Mouse (Mus musculus) C2C12 (cell line): ENCODE data around the gene Gch1. TPM values are rescaled to one million over a fixed set of nuclear protein-coding genes. Genes with fewer than 3 reads are reported as not detected.

ENCODE experiments used
- H3K27me3 ChIP-seq: one replicate; pipeline ENCODE4 v1.6.1; 2011; ENCODE audit not compliant: control insufficient read depth, insufficient read depth, insufficient read length
- H3K36me3 ChIP-seq: one replicate; pipeline ENCODE4 v1.6.1; 2011; ENCODE audit not compliant: control insufficient read depth, insufficient read depth
- H3K4me3 ChIP-seq: one replicate; pipeline ENCODE4 v1.5.1; 2011; ENCODE audit warnings: mild to moderate bottlenecking, control low read depth; ENCODE audit not compliant: poor library complexity, insufficient read depth, severe bottlenecking
- H3K79me2 ChIP-seq: one replicate; pipeline ENCODE4 v1.6.1; 2011; ENCODE audit not compliant: control insufficient read depth, insufficient read depth
- H3K79me3 ChIP-seq: one replicate; pipeline ENCODE4 v1.6.1; 2011; ENCODE audit warnings: low read depth, control low read depth
- H3ac ChIP-seq: one replicate; pipeline ENCODE3; 2011; ENCODE audit warnings: low read depth; ENCODE audit not compliant: control insufficient read depth, insufficient read length
- CEBPB ChIP-seq: IDR thresholded peaks from one replicate; pipeline ENCODE4 v1.6.1; 2011; ENCODE audit warnings: low read depth, mild to moderate bottlenecking, control low read depth, moderate library complexity
- CTCF ChIP-seq: IDR thresholded peaks from one replicate; pipeline ENCODE4 v1.5.1; 2011; ENCODE audit not compliant: control insufficient read depth, insufficient read depth, insufficient read length
- FOSL1 ChIP-seq: IDR thresholded peaks from one replicate; pipeline ENCODE4 v1.8.0; 2011; ENCODE audit warnings: mild to moderate bottlenecking, low read length; ENCODE audit not compliant: poor library complexity, insufficient read depth, severe bottlenecking
- MAX ChIP-seq: IDR thresholded peaks from one replicate; pipeline ENCODE4 v1.6.1; 2011; ENCODE audit warnings: mild to moderate bottlenecking, control low read depth
- MYOD1 ChIP-seq: IDR thresholded peaks from one replicate; pipeline ENCODE4 v1.6.1; 2011; ENCODE audit warnings: low read depth; ENCODE audit not compliant: control insufficient read depth, insufficient read length
- MYOG ChIP-seq: IDR thresholded peaks from one replicate; pipeline ENCODE4 v1.6.1; 2011; ENCODE audit not compliant: control insufficient read depth, insufficient read length; ENCODE audit errors: extremely low read depth
- USF1 ChIP-seq: IDR thresholded peaks from one replicate; pipeline ENCODE4 v1.6.1; 2011; ENCODE audit warnings: low read depth, mild to moderate bottlenecking, control low read depth, moderate library complexity
- polyA plus RNA-seq: library from polyadenylated mRNA; unstranded; fragments of >200 nt; fragmentation: generic; extraction: Trizol; gene quantifications from one replicate; pipeline ENCODE4 v1.2.1, GENCODE M21; 2012; ENCODE audit warnings: missing spikeins

Gene Gch1
- polyA plus RNA-seq, 1 experiment = 9.6 TPM

DNA sequence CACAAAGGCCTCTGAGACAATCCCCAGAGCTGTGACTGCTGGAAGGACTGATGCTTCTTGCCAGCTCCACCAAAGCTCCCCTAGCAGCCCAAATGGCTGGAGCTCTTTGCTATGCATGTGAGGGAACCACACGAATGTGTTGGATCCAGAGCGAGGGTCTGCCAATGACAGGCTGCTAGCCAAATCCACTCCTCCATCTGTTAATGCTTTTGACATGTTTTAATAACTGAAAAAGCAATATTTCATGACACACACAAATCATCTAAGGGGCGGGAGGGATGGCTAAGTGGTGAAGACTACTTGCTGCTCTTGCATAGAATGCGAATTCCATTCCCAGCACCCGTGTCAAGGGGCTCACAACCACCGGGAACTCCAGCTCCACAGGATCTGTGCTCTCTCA lies 37.9 kb downstream of the Gch1 start:
- H3K27me3 ChIP-seq = no peaks in the 10 kb centered on the region
- no peak overlapping the region for H3ac ChIP-seq
- H3K79me2 ChIP-seq = no peaks in the 10 kb centered on the region
- no peaks in the 10 kb centered on the region for H3K79me3 ChIP-seq
- TF ChIP-seq MAX = no peak
- TF ChIP-seq USF1 = no peak
- TF ChIP-seq FOSL1 = no peak
- no peak for TF ChIP-seq CEBPB
- TF ChIP-seq MYOG = no peak
- TF ChIP-seq CTCF = no peak
- TF ChIP-seq MYOD1 = no peak
- no peak overlapping the region for H3K4me3 ChIP-seq
- H3K36me3 ChIP-seq = no peaks in the 10 kb centered on the region

- TF ChIP-seq CEBPB (no peak), MAX (no peak), USF1 (no peak), MYOD1 (no peak), FOSL1 (no peak), MYOG (no peak), CTCF (no peak)
- no peak overlapping the region for H3ac ChIP-seq
- H3K36me3 ChIP-seq = no peaks in the 10 kb centered on the region
- H3K4me3 ChIP-seq = no peak overlapping the region
- no peaks in the 10 kb centered on the region for H3K79me2 ChIP-seq
- no peaks in the 10 kb centered on the region for H3K27me3 ChIP-seq
- no peaks in the 10 kb centered on the region for H3K79me3 ChIP-seq
Observed at GRCm38 (mm10) chr14:47144326-47144725, 44.9 kb downstream of the Gch1 start.

DNA sequence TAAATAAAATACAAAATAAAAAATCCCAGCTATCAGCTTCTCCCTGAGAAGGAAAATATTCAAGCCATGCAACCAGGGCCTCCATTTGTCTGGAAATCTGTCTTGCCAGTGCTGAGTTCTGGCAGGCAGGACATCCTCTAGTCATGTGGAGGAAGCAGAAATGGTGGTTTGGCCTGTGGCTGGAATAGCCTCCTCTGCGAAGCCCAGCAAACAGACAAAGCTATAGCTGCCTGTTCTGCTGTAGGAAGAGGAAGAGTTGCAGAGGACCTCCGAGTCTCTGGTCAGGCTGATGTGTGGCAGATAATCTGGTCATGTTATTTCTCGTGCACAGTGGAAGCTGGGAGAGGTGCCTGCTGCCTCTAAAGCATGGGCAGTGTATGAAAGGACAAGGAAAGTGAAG lies 50.4 kb downstream of the Gch1 start:
- no peaks in the 10 kb centered on the region for H3K36me3 ChIP-seq
- no peaks in the 10 kb centered on the region for H3K79me3 ChIP-seq
- H3ac ChIP-seq = no peak overlapping the region
- no peaks in the 10 kb centered on the region for H3K27me3 ChIP-seq
- H3K4me3 ChIP-seq = no peak overlapping the region
- no peak for TF ChIP-seq MYOD1
- no peak for TF ChIP-seq FOSL1
- TF ChIP-seq MAX = no peak
- TF ChIP-seq MYOG = no peak
- no peak for TF ChIP-seq CEBPB
- no peak for TF ChIP-seq CTCF
- TF ChIP-seq USF1 = no peak
- no peaks in the 10 kb centered on the region for H3K79me2 ChIP-seq

DNA sequence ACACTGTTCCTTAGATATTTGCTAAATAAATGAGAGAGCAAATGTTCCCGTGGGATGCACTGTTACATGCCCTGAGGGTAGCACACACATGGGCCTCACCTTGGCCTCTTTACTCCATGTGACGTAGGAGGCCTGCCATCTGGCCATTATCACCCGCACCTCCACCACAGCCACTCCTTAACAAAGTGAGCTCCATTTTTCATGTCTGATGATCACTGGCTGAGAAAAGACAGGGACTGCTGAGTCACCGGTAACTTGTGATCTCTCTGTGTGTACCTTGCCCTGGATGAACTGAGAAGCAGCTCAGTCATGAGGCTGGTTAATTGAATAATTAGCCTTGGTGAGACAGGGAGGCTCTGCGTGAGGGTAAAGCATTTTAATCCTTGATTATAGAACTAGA lies 52.6 kb downstream of the Gch1 start:
- no peak overlapping the region for H3ac ChIP-seq
- H3K4me3 ChIP-seq = no peak overlapping the region
- no peaks in the 10 kb centered on the region for H3K79me2 ChIP-seq
- H3K79me3 ChIP-seq = no peaks in the 10 kb centered on the region
- no peak for TF ChIP-seq MAX
- TF ChIP-seq CTCF = no peak
- TF ChIP-seq CEBPB = no peak
- TF ChIP-seq MYOD1 = no peak
- no peak for TF ChIP-seq FOSL1
- TF ChIP-seq MYOG = no peak
- no peak for TF ChIP-seq USF1
- no peaks in the 10 kb centered on the region for H3K36me3 ChIP-seq
- H3K27me3 ChIP-seq = no peaks in the 10 kb centered on the region

DNA sequence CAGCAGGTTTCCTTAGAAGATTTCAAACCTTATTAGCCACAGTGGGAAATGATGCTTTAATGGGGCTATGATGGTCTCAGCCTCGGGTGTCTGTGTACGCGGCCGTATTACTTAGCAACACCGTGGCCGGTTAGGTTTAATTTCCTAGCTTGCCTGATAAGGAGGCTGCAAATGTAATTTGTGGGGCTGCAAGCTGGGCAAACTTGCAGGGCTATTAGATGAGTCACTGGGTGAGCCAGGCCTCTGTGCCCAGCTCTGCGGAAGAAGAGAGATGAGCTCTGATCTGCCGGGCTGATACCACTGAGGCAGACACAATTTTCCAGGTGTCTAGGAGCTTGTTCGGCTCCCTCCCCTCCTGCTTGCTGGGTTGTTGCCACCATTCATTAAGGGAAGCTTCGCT lies 55.3 kb downstream of the Gch1 start:
- H3K4me3 ChIP-seq = no peak overlapping the region
- no peaks in the 10 kb centered on the region for H3K36me3 ChIP-seq
- H3K79me3 ChIP-seq = no peaks in the 10 kb centered on the region
- H3K79me2 ChIP-seq = no peaks in the 10 kb centered on the region
- H3K27me3 ChIP-seq = no peaks in the 10 kb centered on the region
- no peak overlapping the region for H3ac ChIP-seq
- TF ChIP-seq MAX (no peak), USF1 (no peak), CTCF (no peak), MYOG (no peak), CEBPB (no peak), MYOD1 (no peak), FOSL1 (peak; percentile 26)

- Histone ChIP-seq H3ac (no peak overlapping the region), H3K79me2 (no peaks in the 10 kb centered on the region), H3K27me3 (no peaks in the 10 kb centered on the region), H3K4me3 (no peak overlapping the region), H3K36me3 (no peaks in the 10 kb centered on the region), H3K79me3 (no peaks in the 10 kb centered on the region)
- no peak for TF ChIP-seq FOSL1
- TF ChIP-seq USF1 = no peak
- no peak for TF ChIP-seq CEBPB
- TF ChIP-seq MAX = no peak
- no peak for TF ChIP-seq CTCF
- TF ChIP-seq MYOD1 = no peak
- no peak for TF ChIP-seq MYOG
Observed at GRCm38 (mm10) chr14:47127987-47128386, 61.2 kb downstream of the Gch1 start.
